Mouse (Mus musculus) bone marrow, adult 2 months (tissue): ENCODE results near the gene Gm136. TPM values are rescaled to one million over a fixed set of nuclear protein-coding genes. Genes with fewer than 3 reads are reported as not detected.
"Not testable (repeated sequence)": the region's sequence is repeated elsewhere in the genome, so short reads cannot be mapped to it uniquely, and the experiment has no call there.

Source experiments
- H3K27ac ChIP-seq: fragments of 200-500 bp; 2 replicates; pipeline ENCODE4 v1.5.1; 2012; ENCODE audit warnings: low read depth, mild to moderate bottlenecking, control low read depth, inconsistent platforms, low read length; ENCODE audit not compliant: control insufficient read depth, poor library complexity, insufficient read depth
- H3K4me1 ChIP-seq: fragments of 200-500 bp; 2 replicates; pipeline ENCODE4 v1.6.1; 2011; ENCODE audit warnings: low read length; ENCODE audit not compliant: control insufficient read depth, insufficient read depth
- H3K4me3 ChIP-seq: fragments of 200-500 bp; replicated peaks from 2 replicates; pipeline ENCODE3; 2011; ENCODE audit warnings: mild to moderate bottlenecking, low read depth, low read length, control low read depth; ENCODE audit not compliant: control insufficient read depth
- CTCF ChIP-seq: fragments of 200-500 bp; IDR thresholded peaks from 2 replicates; pipeline ENCODE4 v1.5.1; 2011; ENCODE audit warnings: low read length, control low read depth; ENCODE audit not compliant: control insufficient read depth, insufficient read depth
- POLR2A ChIP-seq: fragments of 200-500 bp; IDR thresholded peaks from 2 replicates; pipeline ENCODE4 v1.6.1; 2011; ENCODE audit warnings: low read depth, mild to moderate bottlenecking, control low read depth, low read length, borderline replicate concordance; ENCODE audit not compliant: control insufficient read depth
- WGBS: fragments of 180-500 bp; shearing (Covaris S2); methylation state at CpG from one replicate; pipeline ENCODE4 v1.1.7; 2018; 5-methylcytosine and 5-hydroxymethylcytosine counted together
- polyA plus RNA-seq: library from polyadenylated mRNA; stranded (reverse); fragments of >200 nt; gene quantifications from 2 replicates; pipeline ENCODE4 v1.2.4, GENCODE M21; 2011; ENCODE audit warnings: low replicate concordance; ENCODE audit not compliant: missing spikeins, insufficient read depth, insufficient read length

The Gm136 gene
- polyA plus RNA-seq, 1 experiment, result not detected

GRCm38 (mm10) chr4:34782730-34783129 lies 26.7 kb upstream of the Gm136 start:
- Histone ChIP-seq H3K4me3 (no peak overlapping the region), H3K27ac (no peak overlapping the region), H3K4me1 (no peaks in the 10 kb centered on the region)
- TF ChIP-seq POLR2A (no peak), CTCF (peak; percentile 44)
- 38% methylated on average over 4 of the region's 4 CpGs for WGBS

- Histone ChIP-seq H3K4me3 (peak within 1 kb of the TSS; percentile 86), H3K4me1 (no peaks in the 10 kb centered on the region; the same call in 1 of the 2 replicates), H3K27ac (peak within 1 kb of the TSS; percentile 74)
- 5% methylated on average over 40 of the region's 40 CpGs for WGBS
- peak; percentile 82 for TF ChIP-seq CTCF
- TF ChIP-seq POLR2A, result peak; percentile 78; the same call in 1 of the 2 replicates
Measured at GRCm38 (mm10) chr4:34777677-34778527, 21.8 kb upstream of the Gm136 start, which contains the start of gene Smim8. Gene Smim8 (minus strand): TSS chr4:34778423.

DNA sequence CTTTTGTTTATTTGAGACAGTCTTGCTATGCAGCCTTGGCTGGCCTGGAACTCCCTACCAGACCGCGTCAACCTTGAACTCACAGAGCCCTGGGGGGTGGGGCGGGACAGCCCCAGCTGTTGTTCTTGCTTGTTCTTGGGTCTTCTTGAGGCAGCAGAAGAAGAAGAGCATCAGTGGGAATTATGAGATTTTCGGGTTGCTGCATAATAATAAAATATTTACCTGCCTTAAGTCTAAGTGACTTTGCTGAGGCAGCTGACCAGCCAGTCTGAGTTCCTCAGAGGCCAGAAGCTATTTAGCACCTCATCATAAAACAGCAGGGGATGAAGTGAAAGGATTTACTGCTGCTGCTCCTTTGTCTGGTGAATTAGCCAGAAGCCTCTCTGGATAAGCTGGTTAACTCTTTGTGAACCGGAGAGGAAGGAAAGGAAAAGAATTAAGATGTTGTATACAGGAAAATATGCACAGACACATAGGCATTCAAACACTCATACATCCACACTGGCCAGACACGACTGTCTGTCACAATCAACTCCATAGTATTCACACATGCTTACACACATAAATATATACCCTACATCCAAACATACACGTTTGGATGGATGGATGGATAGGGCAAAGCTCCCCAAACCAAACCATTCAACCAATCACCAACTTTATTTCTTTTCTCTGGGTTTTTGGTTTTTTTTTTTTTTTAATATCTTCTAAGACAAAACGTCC lies 15.7 kb upstream of the Gm136 start:
- H3K27ac ChIP-seq, result no peak overlapping the region

DNA sequence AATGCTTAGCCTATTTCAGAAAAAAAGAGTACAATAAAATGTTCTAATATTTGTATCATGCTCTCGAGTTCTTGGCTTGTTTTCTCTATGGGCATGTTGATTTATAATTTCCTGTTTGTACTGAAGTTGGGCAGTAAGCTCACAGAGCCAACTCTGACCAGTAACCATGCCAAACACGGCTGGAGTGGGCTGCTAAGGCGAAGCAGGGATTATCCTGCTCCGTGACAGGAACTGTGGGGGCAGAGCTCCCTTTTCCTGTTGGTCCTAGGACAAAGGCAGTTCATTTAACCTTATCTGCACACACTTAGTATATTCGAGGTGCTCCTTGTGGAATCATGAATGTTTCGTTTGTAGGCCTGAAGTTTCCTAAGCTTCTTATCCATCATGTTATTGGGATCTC lies 6.8 kb downstream of the Gm136 start:
- Histone ChIP-seq H3K4me3 (no peak overlapping the region), H3K27ac (no peak overlapping the region), H3K4me1 (no peaks in the 10 kb centered on the region; the same call in 1 of the 2 replicates)
- 51% methylated on average over 6 of the region's 6 CpGs for WGBS
- TF ChIP-seq POLR2A (no peak), CTCF (no peak)

More for the DNA sequence above, 15.7 kb upstream of the Gm136 start:
- H3K4me3 ChIP-seq, result no peak overlapping the region
- H3K4me1 ChIP-seq, result no peaks in the 10 kb centered on the region
- 78% methylated on average over 8 of the region's 8 CpGs for WGBS
- no peak for TF ChIP-seq CTCF
- TF ChIP-seq POLR2A, result no peak

GRCm38 (mm10) chr4:34734461-34734860 lies 21.6 kb downstream of the Gm136 start:
- Histone ChIP-seq H3K4me1 (peaks cover 2% of the 10 kb centered on the region; the same call in 1 of the 2 replicates), H3K4me3 (no peak overlapping the region), H3K27ac (no peak overlapping the region)
- 75% methylated on average over 3 of the region's 3 CpGs for WGBS
- no peak for TF ChIP-seq POLR2A
- no peak for TF ChIP-seq CTCF

GRCm38 (mm10) chr4:34733415-34733814 lies 22.6 kb downstream of the Gm136 start:
- H3K27ac ChIP-seq, H3K4me3 ChIP-seq, H3K4me1 ChIP-seq: not testable (repeated sequence)
- 0 out of 2 replicates have a peak, but pooled peaks have one; percentile 14 for TF ChIP-seq CTCF
- WGBS, result 17% methylated on average over 2 of the region's 2 CpGs

DNA sequence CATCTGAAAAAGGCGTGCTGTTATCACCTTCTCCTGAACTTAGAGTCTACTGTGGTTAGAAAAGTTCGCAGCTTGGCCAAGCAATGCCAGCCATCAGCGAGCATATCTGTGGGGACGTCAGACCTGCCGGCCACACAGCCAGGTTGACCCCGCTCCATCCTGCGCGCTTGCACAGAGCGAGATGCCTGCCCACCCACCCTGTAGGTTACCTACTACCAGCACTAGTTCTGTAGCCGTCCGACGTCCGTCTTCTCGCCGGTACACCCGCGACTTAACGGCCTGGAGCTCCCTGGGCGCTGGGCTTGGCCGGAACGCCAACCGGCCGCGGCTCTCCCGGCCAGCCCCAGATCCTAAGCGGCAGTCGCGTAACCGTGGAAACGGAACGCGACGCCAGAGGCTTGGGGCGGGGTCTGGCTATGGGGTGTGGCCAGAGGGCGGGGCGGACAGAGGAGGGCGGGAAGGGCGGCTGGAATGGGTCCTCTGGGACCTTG lies 26.2 kb downstream of the Gm136 start, which contains the start of gene Cfap206:
Gene Cfap206, minus strand, starts transcription at position 356 of the 491 bp plus-strand sequence.
- peak within 1 kb of the TSS; percentile 35 for H3K4me3 ChIP-seq
- 1% methylated on average over 38 of the region's 38 CpGs for WGBS
- TF ChIP-seq POLR2A (no peak), CTCF (no peak)
- H3K4me1 ChIP-seq, result peaks cover 2% of the 10 kb centered on the region; the same call in 1 of the 2 replicates
- H3K27ac ChIP-seq, result no peak within 1 kb of the TSS

- not testable (repeated sequence) for H3K27ac ChIP-seq, H3K4me1 ChIP-seq, H3K4me3 ChIP-seq
- 78% methylated on average over 3 of the region's 3 CpGs for WGBS
Measured at GRCm38 (mm10) chr4:34725710-34726109, 30.4 kb downstream of the Gm136 start.
